Mouse (Mus musculus) forebrain, embryonic 14.5 days (tissue): ENCODE results near the gene Cntfr. TPM values are rescaled to one million over a fixed set of nuclear protein-coding genes. Genes with fewer than 3 reads are reported as not detected.

ENCODE experiments used
- ATAC-seq: fragments of 200-750 bp; cut with Nextera tagmentation; 2 replicates; pipeline ENCODE4 v1.8.0; 2017; ENCODE audit warnings: mild to moderate bottlenecking, moderate library complexity
- DNase-seq: peaks from one replicate; pipeline ENCODE4 v3.0.0-alpha.2; 2015; ENCODE audit warnings: low spot score
- H3K27ac ChIP-seq: fragments of 300-500 bp; sonication (generic); 2 replicates; pipeline ENCODE4 v1.5.1; 2014; ENCODE audit warnings: low read depth, mild to moderate bottlenecking, control low read depth, low read length, moderate library complexity
- H3K27me3 ChIP-seq: fragments of 300-500 bp; sonication (generic); replicated peaks from 2 replicates; pipeline ENCODE4 v1.6.1; 2014; ENCODE audit warnings: low read length, control low read depth, mixed read lengths; ENCODE audit not compliant: control insufficient read depth, insufficient read depth
- H3K36me3 ChIP-seq: fragments of 300-500 bp; sonication (generic); 2 replicates; pipeline ENCODE4 v1.6.1; 2014; ENCODE audit warnings: low read length, control low read depth; ENCODE audit not compliant: control insufficient read depth, insufficient read depth
- H3K4me1 ChIP-seq: fragments of 300-500 bp; sonication (generic); 2 replicates; pipeline ENCODE4 v1.6.1; 2014; ENCODE audit warnings: antibody characterized with exemption, low read length, control low read depth; ENCODE audit not compliant: control insufficient read depth, insufficient read depth
- H3K4me2 ChIP-seq: fragments of 300-500 bp; sonication (generic); 2 replicates; pipeline ENCODE4 v1.6.1; 2014; ENCODE audit warnings: mild to moderate bottlenecking, control low read depth, low read length
- H3K4me3 ChIP-seq: fragments of 300-500 bp; sonication (generic); 2 replicates; pipeline ENCODE4 v1.5.1; 2014; ENCODE audit warnings: low read depth, low read length, control low read depth
- H3K9ac ChIP-seq: fragments of 300-500 bp; sonication (generic); 2 replicates; pipeline ENCODE4 v1.6.1; 2014; ENCODE audit warnings: mild to moderate bottlenecking, low read length, control low read depth, moderate library complexity
- H3K9me3 ChIP-seq: fragments of 300-500 bp; sonication (generic); replicated peaks from 2 replicates; pipeline ENCODE4 v1.6.1; 2016; ENCODE audit warnings: low read length, control low read depth, mixed read lengths; ENCODE audit not compliant: control insufficient read depth
- WGBS: fragments of 180-500 bp; shearing (Covaris S2); extraction: QIAGEN DNeasy Blood & Tissue Kit; methylation state at CpG from one replicate; pipeline ENCODE4 v1.1.7; 2014; 5-methylcytosine and 5-hydroxymethylcytosine counted together
- polyA plus RNA-seq: library from polyadenylated mRNA; unstranded; fragments of >200 nt; fragmentation: Nextera tagmentation; extraction: Ambion mirVana; gene quantifications from 2 replicates; pipeline ENCODE4 v1.2.1, GENCODE M21; 2014

Cntfr gene
- polyA plus RNA-seq, 1 experiment from 2014 or later: 12.6 TPM

DNA sequence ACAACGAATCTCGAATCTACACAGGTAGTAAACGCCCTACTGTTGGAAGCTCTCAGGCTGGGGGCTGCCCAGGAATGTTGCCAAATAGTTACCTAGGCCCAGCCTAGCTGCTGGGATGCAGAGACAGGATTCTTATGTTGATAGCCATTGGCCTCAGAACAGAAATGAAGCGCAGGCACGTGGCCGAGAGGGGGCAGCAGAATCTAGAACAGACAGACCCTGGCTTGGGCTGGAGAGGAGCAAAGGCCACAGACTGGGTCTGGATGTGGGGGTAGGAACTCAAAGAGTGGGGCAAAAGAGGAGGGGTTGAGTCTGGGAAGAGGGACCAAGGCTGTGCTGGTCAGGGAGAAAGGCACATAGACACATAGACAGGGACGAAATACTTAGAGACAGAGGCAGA, 42.7 kb downstream of the Cntfr start:
- no peaks in the 10 kb centered on the region for H3K9me3 ChIP-seq
- ATAC-seq: peak; percentile 49
- no peaks in the 10 kb centered on the region for H3K27me3 ChIP-seq
- H3K27ac ChIP-seq: no peak overlapping the region
- 14% methylated on average over 7 of the region's 7 CpGs for WGBS
- peaks cover 32% of the 10 kb centered on the region for H3K36me3 ChIP-seq
- H3K4me2 ChIP-seq: no peak overlapping the region
- H3K4me1 ChIP-seq: peaks cover 5% of the 10 kb centered on the region; the same call in 1 of the 2 replicates
- H3K9ac ChIP-seq: no peak overlapping the region
- no peak overlapping the region for H3K4me3 ChIP-seq
- DNase-seq: peak; percentile 66

DNA sequence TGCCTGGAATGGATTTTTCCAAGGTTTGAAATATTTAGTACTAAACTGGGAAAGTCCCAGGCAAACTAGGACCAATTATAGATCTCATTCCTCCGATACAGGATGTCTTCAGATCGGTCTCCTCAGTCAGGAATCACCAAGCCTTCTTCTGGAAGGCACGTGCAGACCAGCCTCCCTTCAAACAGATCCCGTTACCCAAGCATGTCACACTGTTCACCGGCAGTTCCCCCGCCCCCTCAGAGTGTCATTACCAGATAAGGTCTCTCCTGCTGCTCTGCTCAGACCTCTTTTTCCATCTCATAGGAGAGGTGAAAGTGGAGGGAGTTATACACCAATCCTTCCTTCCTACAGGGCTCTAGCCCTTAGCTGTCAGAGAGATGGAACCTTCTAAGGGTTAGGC, 43.2 kb downstream of the Cntfr start:
- H3K9ac ChIP-seq: no peak overlapping the region
- 56% methylated on average over 6 of the region's 6 CpGs for WGBS
- H3K9me3 ChIP-seq: no peaks in the 10 kb centered on the region
- H3K27me3 ChIP-seq: no peaks in the 10 kb centered on the region
- H3K36me3 ChIP-seq: peaks cover 27% of the 10 kb centered on the region
- no peak overlapping the region for H3K4me2 ChIP-seq
- H3K4me3 ChIP-seq: no peak overlapping the region
- no peak overlapping the region for H3K27ac ChIP-seq
- no peak for DNase-seq
- H3K4me1 ChIP-seq: no peaks in the 10 kb centered on the region; the same call in 1 of the 2 replicates
- ATAC-seq: 0 out of 2 replicates have a peak, but pooled peaks have one; percentile 21

DNA sequence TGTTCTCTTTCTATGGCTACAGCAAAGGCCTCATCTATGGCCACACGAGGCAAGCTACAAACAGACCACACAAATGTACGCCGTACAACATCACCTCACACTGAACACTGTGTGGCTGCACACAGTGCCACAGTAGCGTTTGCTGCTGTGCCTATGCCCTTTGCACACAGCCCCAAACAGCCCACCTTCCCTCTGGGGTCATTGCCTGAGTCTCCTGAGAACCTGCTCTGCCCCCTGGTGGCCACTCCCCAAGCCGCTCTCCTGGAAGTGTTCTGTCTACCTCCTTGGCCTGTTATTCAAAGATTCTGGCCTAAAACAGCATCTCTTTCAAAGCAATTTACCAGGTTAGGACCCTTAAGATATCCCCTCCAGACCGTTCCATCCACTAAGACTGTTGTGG, 43.6 kb downstream of the Cntfr start:
- Histone ChIP-seq H3K27ac (no peak overlapping the region), H3K4me1 (0 out of 2 replicates have a peak, but pooled peaks cover under 1% of the 10 kb centered on the region), H3K9ac (no peak overlapping the region), H3K36me3 (peaks cover 25% of the 10 kb centered on the region), H3K9me3 (no peaks in the 10 kb centered on the region), H3K4me2 (no peak overlapping the region), H3K4me3 (no peak overlapping the region), H3K27me3 (no peaks in the 10 kb centered on the region)
- ATAC-seq: peak; percentile 64
- 32% methylated on average over 6 of the region's 6 CpGs for WGBS
- peak; percentile 84 for DNase-seq

DNA sequence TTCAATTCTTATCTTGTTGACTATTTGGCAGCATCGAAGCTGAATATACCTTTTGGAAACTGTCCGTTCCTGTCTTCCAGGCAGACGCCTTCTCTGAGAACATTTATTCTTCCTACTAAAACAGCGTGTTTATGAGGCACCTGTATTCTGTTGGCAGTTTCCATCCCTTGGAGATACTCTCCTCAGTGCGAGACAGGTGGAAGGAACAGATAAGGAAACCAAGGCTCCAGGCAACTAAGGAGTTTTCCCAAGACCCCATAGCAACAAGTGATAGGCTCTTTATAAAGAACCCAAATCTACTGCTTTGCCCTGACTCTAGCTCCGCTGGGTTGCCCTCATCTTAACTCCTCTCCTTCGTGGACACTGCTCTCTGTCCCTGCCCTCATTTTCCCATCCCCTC, 48.3 kb downstream of the Cntfr start:
- no peaks in the 10 kb centered on the region for H3K9me3 ChIP-seq
- no peak overlapping the region for H3K9ac ChIP-seq
- 65% methylated on average over 7 of the region's 7 CpGs for WGBS
- ATAC-seq: no peak
- no peak overlapping the region for H3K4me3 ChIP-seq
- no peak overlapping the region for H3K4me2 ChIP-seq
- DNase-seq: no peak
- no peaks in the 10 kb centered on the region for H3K36me3 ChIP-seq
- peaks cover 3% of the 10 kb centered on the region; the same call in 1 of the 2 replicates for H3K4me1 ChIP-seq
- H3K27me3 ChIP-seq: no peaks in the 10 kb centered on the region
- H3K27ac ChIP-seq: no peak overlapping the region

DNA sequence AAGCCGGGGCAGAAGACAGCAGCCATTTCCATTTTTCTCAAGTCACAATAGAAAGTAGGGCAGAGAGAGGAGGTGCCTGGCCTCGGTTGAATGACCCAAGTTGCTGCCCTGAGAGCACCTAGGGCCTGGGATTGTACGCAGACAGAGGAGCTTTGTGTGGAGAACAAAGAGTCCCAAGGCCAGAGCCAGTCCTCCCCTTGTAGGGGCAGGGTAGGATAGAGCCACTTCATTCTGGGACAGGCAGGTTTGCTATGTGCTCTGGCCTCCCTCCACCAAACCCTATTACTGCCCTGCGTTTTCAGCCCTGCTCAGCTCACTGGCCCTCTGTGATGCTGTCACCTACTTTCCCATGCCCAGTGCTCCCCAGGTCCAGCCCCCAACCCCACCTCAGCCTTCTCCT, 48.7 kb downstream of the Cntfr start:
- Histone ChIP-seq H3K4me2 (no peak overlapping the region), H3K9ac (no peak overlapping the region), H3K4me1 (peaks cover 3% of the 10 kb centered on the region; the same call in 1 of the 2 replicates), H3K27me3 (no peaks in the 10 kb centered on the region), H3K4me3 (no peak overlapping the region), H3K27ac (no peak overlapping the region), H3K36me3 (no peaks in the 10 kb centered on the region), H3K9me3 (no peaks in the 10 kb centered on the region)
- 10% methylated on average over 4 of the region's 4 CpGs for WGBS
- DNase-seq: no peak
- no peak; the same call in 1 of the 2 replicates for ATAC-seq

DNA sequence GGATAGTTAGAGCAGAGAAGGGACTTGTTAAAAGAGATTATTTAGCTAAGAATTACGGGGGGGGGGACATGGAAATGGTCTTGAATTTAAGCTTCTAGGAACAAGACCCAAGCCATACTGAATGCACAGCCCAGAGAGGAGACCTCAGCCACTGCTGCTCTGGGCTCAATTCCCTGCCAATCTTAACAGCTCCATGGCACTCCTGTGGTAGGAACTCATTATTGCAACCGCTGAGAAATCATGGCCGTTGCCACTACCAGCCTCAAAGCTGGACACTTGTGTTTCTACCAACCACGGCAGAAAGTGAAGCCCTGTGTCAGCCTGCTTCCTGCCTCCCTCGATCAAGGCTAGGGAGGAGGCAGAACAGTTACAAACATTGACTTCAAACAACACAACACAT, 51.4 kb downstream of the Cntfr start:
- Histone ChIP-seq H3K27ac (no peak overlapping the region), H3K4me2 (no peak overlapping the region), H3K4me1 (peaks cover 3% of the 10 kb centered on the region; the same call in 1 of the 2 replicates), H3K9me3 (no peaks in the 10 kb centered on the region), H3K36me3 (no peaks in the 10 kb centered on the region), H3K9ac (no peak overlapping the region), H3K4me3 (no peak overlapping the region), H3K27me3 (no peaks in the 10 kb centered on the region)
- ATAC-seq (peak; percentile 44; the same call in 1 of the 2 replicates), DNase-seq (peak; percentile 60)
- whole genome bisulfite sequencing: 37% methylated on average over 5 of the region's 5 CpGs

DNA sequence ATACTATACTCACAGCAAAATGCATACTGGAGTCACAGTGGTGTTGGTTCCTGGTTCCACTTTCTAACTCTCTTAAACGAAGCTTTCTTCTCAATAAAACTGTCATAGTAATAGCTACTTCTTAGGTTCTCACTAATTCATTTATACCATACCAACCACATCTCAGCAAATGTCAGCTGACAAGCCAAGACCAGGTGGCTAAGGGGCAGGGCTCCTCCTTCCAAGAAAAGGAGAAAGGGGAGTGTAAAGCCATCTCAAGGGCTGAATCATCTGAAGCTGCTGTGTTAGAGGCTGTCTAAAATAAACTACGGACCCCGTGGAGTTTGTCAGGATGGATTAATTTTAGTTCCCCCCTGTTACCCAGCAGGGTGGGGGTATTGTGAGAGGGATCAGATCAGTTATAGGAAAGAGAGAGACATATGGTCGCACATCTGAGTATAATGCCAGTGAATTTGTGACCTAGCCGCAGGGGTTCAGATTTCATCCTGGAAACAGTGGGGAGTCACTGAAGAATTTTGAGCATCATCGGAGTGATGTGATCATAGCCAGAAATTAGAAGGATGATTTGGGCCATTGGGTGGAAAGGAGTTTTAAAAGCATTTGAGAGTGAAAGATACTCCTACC, 55.6 kb downstream of the Cntfr start:
- Histone ChIP-seq H3K27ac (no peak overlapping the region), H3K4me1 (peaks cover 13% of the 10 kb centered on the region), H3K9ac (no peak overlapping the region), H3K27me3 (no peaks in the 10 kb centered on the region), H3K4me3 (no peak overlapping the region), H3K9me3 (no peaks in the 10 kb centered on the region), H3K36me3 (peaks cover 3% of the 10 kb centered on the region; the same call in 1 of the 2 replicates), H3K4me2 (no peak overlapping the region)
- ATAC-seq: no peak
- WGBS: 81% methylated on average over 6 of the region's 6 CpGs
- no peak for DNase-seq

DNA sequence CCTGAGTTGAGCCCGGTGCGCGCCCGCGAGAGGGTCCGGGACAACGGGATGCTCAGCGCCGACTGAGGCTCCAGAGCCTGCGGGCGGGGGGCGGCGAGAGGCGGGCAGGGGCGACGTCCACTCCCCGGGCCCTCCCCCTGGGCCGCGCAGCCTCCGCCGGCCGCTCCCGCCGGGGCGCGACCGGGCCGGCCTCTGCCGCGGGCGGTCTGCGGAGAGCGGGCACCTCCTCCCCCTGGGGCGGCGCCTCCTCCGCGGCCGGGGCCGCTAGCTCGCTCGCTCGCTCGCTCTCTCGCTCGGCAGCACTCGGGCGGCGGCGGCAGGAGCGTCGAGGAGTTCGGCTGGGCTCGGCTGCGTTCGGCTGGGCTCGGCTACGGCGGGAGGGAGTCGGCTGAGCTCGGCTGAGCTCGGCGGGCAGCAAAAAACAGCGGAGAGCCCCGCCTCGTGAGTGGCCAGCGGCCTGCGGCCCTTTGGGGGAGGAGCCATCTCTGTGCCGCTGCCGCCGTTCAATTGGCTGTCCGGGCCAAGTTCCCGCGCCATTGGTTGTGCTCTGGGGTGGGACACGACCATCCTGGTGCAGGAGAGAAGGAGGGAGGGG, 56.9 kb downstream of the Cntfr start, which contains the start of gene Enho:
Enho (minus strand) TSS at position 412 of the 595 bp plus-strand sequence.
- peak; percentile 96 for DNase-seq
- peak within 1 kb of the TSS; percentile 62 for H3K4me2 ChIP-seq
- peak; percentile 95 for ATAC-seq
- peak within 1 kb of the TSS; percentile 98 for H3K9ac ChIP-seq
- H3K27me3 ChIP-seq: no peaks in the 10 kb centered on the region
- H3K9me3 ChIP-seq: no peaks in the 10 kb centered on the region
- H3K36me3 ChIP-seq: peaks cover 3% of the 10 kb centered on the region; the same call in 1 of the 2 replicates
- peaks cover 13% of the 10 kb centered on the region for H3K4me1 ChIP-seq
- H3K27ac ChIP-seq: peak within 1 kb of the TSS; percentile 91
- under 1% methylated on average over 57 of the region's 74 CpGs for WGBS
- peak within 1 kb of the TSS; percentile 72 for H3K4me3 ChIP-seq
